Mouse (Mus musculus): ENCODE results near the gene Vamp8. TPM values are rescaled to one million over a fixed set of nuclear protein-coding genes. Genes with fewer than 3 reads are reported as not detected.

Vamp8 gene
- 100 and 121 TPM in 2 replicates for polyA plus RNA-seq (2012; ENCODE audit: insufficient read depth, insufficient read length, missing spikeins)

DNA sequence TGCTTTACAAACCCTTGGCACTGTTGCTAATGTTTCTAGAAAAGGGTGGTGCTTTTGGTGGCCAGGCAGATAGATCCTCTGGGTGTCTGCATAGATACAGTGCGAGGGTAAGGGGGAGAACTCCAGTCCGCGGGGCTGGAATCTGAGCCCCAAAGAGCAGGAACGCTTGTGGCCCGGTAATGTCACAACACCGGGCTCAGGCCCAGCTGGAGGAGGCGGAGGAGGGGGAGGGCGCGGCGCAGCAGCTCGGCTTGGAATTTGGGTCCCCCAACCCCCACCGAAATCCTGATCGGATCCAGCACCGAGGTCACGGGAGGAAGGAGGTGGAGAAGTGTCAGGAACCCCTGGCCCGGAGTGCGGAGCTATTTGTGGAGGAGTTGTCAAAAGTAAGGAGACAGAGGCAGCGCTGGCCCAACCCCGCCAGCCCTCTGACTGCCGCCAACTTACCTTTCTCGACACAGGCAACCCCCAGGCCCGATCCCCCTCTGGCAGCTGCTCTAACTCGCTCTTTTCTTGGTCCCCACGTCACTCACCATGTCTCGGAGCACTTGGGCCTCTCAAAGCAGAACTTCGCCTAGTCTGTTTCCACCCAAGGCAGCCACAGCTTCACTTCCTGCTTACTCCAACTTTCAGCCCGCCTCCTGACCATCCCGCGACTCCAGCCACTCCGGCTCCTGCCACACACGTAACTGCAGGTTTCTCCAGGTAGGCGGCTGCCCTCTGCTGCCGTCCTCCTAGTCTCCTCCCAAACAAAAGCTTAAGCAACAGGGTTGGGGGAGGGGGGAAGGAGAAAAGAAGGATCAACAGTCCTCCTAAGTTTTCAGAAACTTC lies at the start of gene Vamp8:
Gene Vamp8, minus strand, starts transcription at position 763 of the 831 bp plus-strand sequence.
- Histone ChIP-seq H3K4me1 (ENCODE audit: control insufficient read depth, insufficient read depth, insufficient read length, low read length) (peaks cover 6% of the 10 kb centered on the region), H3K4me3 (ENCODE audit: insufficient read depth, low read depth, low read length) (peak within 1 kb of the TSS; percentile 64)

DNA sequence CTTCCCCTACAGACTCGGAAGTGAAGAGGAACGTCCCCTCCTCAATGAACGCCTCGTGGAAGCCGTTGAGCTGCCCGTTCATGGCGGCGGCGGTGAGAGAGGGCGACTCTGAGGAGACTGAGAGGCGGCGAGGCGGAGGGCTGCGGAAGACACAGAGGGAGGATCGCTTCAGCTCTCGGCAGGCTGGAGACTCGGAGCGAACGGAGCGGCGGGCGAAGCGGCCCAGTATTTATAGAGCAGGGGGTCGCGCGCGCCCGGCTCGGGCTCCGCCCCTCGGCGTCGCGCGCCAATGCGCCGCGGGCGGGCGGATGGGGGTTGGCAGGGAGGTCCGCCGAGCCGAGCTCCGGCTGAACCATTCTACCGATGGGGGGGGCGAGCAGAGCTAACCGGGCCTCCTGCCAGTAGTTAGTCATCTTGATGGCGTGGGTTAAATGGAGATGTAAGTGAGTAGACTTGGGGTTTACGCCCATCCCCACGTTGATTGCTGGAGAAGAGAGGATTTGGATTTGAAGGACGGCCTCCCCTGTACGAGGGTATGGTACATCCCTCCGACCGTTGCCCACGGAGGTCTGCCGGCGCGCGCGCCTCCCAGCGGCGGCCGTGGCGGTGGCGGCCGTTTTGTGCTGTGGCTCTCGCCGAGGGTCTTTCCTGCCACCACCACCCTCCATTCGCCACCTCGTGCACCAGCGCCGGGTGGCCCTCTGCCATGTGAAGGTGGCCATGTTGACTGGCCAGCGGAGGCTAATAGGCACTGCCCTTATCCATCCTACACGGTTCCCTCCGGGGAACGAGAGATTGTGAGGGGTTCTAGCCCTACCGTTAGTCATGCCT lies 49.1 kb upstream of the Vamp8 start, which contains the start of gene Mat2a:
Gene Mat2a, minus strand, starts transcription at position 204 of the 831 bp plus-strand sequence.
- peaks cover 5% of the 10 kb centered on the region for H3K4me1 ChIP-seq (ENCODE audit: control insufficient read depth, insufficient read depth, insufficient read length, low read length)
- peak within 1 kb of the TSS; percentile 100 for H3K27ac ChIP-seq (replicated peaks; ENCODE audit: low read depth, low read length)
- H3K4me3 ChIP-seq (ENCODE audit: insufficient read depth, low read depth, low read length) = peak within 1 kb of the TSS; percentile 97

More for the DNA sequence above, at the start of gene Vamp8:
- peak within 1 kb of the TSS; percentile 91 for H3K27ac ChIP-seq (replicated peaks; ENCODE audit: low read depth, low read length)

DNA sequence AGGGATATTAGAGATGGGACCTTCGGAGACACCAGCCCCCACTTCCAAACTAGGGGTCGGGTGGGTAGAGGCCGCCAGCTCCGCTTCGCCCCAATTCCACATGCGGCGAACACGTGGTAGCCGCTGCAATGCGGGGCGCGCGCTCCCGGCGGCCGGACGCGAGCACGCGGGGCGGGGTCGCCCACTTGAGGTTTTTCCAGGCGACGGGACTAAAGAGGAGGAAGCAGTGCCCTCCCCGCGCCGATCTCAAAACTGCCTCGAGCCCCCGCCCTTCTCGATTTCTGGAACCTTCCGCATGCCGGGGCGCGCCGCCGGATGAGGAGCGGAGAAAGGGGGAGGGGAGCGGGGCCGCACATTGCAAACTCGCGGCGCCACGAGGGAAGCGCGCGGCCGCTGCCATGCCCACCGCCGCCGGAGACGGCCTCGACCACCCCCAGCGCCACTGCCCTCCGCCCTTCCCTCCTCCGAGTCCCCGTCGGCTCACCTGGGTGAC lies 48.4 kb upstream of the Vamp8 start:
- Histone ChIP-seq H3K4me1 (ENCODE audit: control insufficient read depth, insufficient read depth, insufficient read length, low read length) (peaks cover 5% of the 10 kb centered on the region), H3K4me3 (ENCODE audit: insufficient read depth, low read depth, low read length) (peak overlapping the region; percentile 97), H3K27ac (replicated peaks; ENCODE audit: low read depth, low read length) (peak overlapping the region; percentile 100)

GRCm38 (mm10) chr6:72438226-72438625 lies 47.7 kb upstream of the Vamp8 start:
- Histone ChIP-seq H3K4me3 (ENCODE audit: insufficient read depth, low read depth, low read length) (peak overlapping the region; percentile 97), H3K4me1 (ENCODE audit: control insufficient read depth, insufficient read depth, insufficient read length, low read length) (peaks cover 5% of the 10 kb centered on the region), H3K27ac (replicated peaks; ENCODE audit: low read depth, low read length) (no peak overlapping the region)

DNA sequence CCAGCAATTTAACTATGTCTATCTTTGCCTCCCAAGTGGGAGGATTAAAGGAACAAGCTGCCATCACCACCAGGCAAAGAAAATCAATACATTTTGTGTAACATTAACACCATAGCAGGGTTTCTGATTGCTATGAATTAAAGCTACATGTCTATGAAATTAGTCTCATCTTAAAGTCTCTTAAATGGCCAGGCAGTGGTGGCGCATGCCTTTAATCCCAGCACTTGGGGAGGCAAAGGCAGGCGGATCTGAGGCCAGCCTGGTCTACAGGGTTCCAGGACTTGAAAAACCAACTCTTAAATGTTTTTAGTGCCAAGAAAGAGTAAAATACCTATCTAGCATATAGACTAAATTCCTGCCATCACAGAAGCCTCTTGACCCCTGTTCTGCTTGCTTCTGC lies 41.6 kb upstream of the Vamp8 start:
- Histone ChIP-seq H3K27ac (replicated peaks; ENCODE audit: low read depth, low read length) (no peak overlapping the region), H3K4me3 (ENCODE audit: insufficient read depth, low read depth, low read length) (no peak overlapping the region), H3K4me1 (ENCODE audit: control insufficient read depth, insufficient read depth, insufficient read length, low read length) (no peaks in the 10 kb centered on the region)

- Histone ChIP-seq H3K4me3 (ENCODE audit: insufficient read depth, low read depth, low read length) (no peak overlapping the region), H3K4me1 (ENCODE audit: control insufficient read depth, insufficient read depth, insufficient read length, low read length) (no peaks in the 10 kb centered on the region), H3K27ac (replicated peaks; ENCODE audit: low read depth, low read length) (no peak overlapping the region)
Observed at GRCm38 (mm10) chr6:72430989-72431921, 40.8 kb upstream of the Vamp8 start.

DNA sequence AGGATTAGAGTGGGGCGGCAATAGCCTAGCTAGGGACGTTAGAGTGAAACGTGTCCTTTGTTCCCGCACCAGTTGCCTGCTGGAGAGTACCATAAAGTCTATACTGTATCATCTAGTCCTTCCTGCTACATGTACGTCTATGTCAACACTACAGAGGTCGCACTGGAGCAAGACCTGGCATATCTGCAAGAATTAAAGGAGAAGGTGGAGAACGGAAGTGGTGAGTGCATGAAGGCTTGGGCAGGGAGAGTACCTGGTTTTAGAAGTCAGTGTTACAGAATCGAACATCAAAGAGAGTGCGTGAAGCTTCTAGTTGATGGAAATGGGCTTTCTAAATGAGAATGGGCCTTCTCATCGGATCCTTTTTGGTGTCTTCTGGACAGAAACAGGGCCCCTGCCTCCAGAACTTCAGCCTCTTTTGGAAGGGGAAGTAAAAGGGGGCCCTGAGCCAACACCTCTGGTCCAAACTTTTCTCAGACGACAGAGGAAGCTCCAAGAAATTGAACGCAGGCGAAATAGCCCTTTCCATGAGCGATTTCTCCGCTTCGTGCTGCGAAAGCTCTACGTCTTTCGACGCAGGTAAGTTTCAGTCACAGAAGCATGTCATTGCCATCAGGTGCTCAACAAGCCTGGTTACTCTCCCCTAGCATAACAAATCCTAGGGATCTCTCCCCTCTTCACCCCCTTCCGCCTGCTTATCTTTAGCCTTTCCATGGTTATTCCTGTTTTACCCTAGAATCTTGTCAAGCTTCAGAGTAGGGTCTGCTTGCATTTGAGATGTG lies 38.7 kb upstream of the Vamp8 start:
- H3K4me3 ChIP-seq (ENCODE audit: insufficient read depth, low read depth, low read length) = no peak overlapping the region
- H3K4me1 ChIP-seq (ENCODE audit: control insufficient read depth, insufficient read depth, insufficient read length, low read length) = no peaks in the 10 kb centered on the region
- H3K27ac ChIP-seq (replicated peaks; ENCODE audit: low read depth, low read length) = no peak overlapping the region

GRCm38 (mm10) chr6:72428036-72428435 lies 37.5 kb upstream of the Vamp8 start:
- no peak overlapping the region for H3K27ac ChIP-seq (replicated peaks; ENCODE audit: low read depth, low read length)
- no peaks in the 10 kb centered on the region for H3K4me1 ChIP-seq (ENCODE audit: control insufficient read depth, insufficient read depth, insufficient read length, low read length)
- no peak overlapping the region for H3K4me3 ChIP-seq (ENCODE audit: insufficient read depth, low read depth, low read length)

GRCm38 (mm10) chr6:72425646-72426045 lies 35.1 kb upstream of the Vamp8 start:
- no peak overlapping the region for H3K4me3 ChIP-seq (ENCODE audit: insufficient read depth, low read depth, low read length)
- H3K27ac ChIP-seq (replicated peaks; ENCODE audit: low read depth, low read length) = no peak overlapping the region
- H3K4me1 ChIP-seq (ENCODE audit: control insufficient read depth, insufficient read depth, insufficient read length, low read length) = no peaks in the 10 kb centered on the region

GRCm38 (mm10) chr6:72420901-72421300 lies 30.4 kb upstream of the Vamp8 start:
- no peak overlapping the region for H3K27ac ChIP-seq (replicated peaks; ENCODE audit: low read depth, low read length)
- H3K4me3 ChIP-seq (ENCODE audit: insufficient read depth, low read depth, low read length) = no peak overlapping the region
- no peaks in the 10 kb centered on the region for H3K4me1 ChIP-seq (ENCODE audit: control insufficient read depth, insufficient read depth, insufficient read length, low read length)

DNA sequence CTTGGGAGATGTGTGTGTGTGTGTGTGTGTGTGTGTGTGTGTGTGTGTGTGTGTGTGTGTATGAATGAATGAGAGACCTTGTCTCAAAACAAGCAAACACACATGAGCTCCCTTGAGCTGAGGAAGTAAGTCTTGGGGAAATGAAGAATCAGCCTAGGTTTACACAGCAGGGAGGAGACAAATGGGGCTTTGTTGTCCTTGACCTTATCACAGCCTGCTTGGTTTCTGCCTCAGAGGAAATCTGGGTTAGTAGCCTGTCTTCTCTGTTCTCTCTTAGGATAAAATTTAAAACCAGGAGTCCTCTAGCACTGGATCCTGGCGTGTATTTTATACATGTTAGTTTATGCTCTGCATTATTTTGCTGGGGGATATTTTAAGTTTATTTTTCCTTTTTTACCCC lies 29.3 kb upstream of the Vamp8 start:
- Histone ChIP-seq H3K4me1 (ENCODE audit: control insufficient read depth, insufficient read depth, insufficient read length, low read length) (peaks cover 2% of the 10 kb centered on the region; the same call in 1 of the 2 replicates), H3K4me3 (ENCODE audit: insufficient read depth, low read depth, low read length) (no peak overlapping the region), H3K27ac (replicated peaks; ENCODE audit: low read depth, low read length) (no peak overlapping the region)

DNA sequence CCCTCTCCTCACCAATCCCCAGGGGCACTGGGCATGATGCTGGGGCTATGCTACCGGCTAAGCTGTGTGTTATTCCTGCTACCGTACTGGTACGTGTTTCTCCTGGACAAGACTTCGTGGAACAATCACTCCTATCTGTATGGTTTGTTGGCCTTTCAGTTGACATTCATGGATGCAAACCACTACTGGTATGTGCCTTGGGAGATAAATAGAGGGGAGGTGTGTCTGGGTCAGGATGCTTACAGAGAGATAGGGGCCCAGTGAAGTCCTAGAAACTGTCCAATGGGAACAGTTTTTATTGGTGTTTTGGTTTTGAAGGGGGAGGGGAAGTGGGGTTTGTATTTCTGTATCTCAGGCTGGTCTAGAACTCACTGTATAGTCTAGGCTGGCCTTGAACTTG lies 27.8 kb upstream of the Vamp8 start:
- no peak overlapping the region for H3K4me3 ChIP-seq (ENCODE audit: insufficient read depth, low read depth, low read length)
- H3K27ac ChIP-seq (replicated peaks; ENCODE audit: low read depth, low read length) = no peak overlapping the region
- H3K4me1 ChIP-seq (ENCODE audit: control insufficient read depth, insufficient read depth, insufficient read length, low read length) = peaks cover 2% of the 10 kb centered on the region; the same call in 1 of the 2 replicates

GRCm38 (mm10) chr6:72415964-72416772 lies 25.7 kb upstream of the Vamp8 start:
- Histone ChIP-seq H3K4me3 (ENCODE audit: insufficient read depth, low read depth, low read length) (no peak overlapping the region; the same call in 1 of the 2 replicates), H3K4me1 (ENCODE audit: control insufficient read depth, insufficient read depth, insufficient read length, low read length) (peaks cover 2% of the 10 kb centered on the region; the same call in 1 of the 2 replicates), H3K27ac (replicated peaks; ENCODE audit: low read depth, low read length) (no peak overlapping the region)
